Mouse (Mus musculus) neural tube, embryonic 10.5 days (tissue): ENCODE measurements around the gene Tuba1b.
"Not testable (repeated sequence)": the region's sequence is repeated elsewhere in the genome, so short reads cannot be mapped to it uniquely, and the experiment has no call there.

ENCODE experiments used
- DNase-seq: peaks from one replicate; pipeline ENCODE4 v3.0.0-alpha.2; 2017; ENCODE audit warnings: low spot score; ENCODE audit errors: extremely low spot score

Gene Tuba1b

DNA sequence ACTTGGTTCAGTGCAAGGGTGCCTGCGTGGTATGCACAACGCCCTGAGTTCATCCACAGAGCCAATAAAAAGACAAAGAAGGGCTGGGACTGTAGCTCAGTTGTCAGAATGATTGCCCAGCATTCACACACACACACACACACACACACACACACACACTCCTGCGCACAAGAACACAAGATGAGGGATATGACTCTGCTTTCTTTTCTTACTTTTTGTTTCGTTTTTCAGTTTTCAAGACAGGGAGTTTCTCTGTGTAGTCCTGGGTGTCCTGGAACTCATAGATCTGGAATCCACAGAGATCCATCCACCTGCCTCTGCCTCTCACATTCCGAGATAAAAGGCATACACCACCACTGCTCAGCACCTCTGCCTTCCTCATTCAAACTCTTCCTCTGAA, 6.8 kb downstream of the Tuba1b start:
- no peak for DNase-seq

DNA sequence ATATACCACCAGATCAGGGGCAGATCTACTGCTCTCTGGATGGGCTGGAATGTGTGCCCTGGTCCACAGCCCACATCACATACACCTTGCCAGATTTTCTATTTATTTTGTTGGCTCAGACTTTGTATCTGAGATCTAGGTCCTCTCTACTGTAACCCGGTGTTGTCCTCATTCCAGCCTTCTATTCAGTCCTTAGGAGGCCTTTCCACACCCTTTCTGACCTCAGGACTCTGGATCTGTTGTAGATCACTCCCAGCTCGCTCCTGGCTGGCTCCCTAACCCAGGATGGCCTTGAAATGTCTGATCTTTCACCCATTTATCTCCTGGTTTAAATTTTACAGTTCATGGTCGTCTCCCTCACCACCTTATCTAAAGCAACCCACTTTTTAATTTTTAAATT, 9.7 kb downstream of the Tuba1b start:
- no peak for DNase-seq

- DNase-seq: no peak
Measured at GRCm38 (mm10) chr15:98923031-98923537, 11.3 kb downstream of the Tuba1b start.

GRCm38 (mm10) chr15:98922581-98922980, 11.8 kb downstream of the Tuba1b start:
- no peak for DNase-seq

GRCm38 (mm10) chr15:98921510-98921909, 12.9 kb downstream of the Tuba1b start:
- DNase-seq: no peak

DNA sequence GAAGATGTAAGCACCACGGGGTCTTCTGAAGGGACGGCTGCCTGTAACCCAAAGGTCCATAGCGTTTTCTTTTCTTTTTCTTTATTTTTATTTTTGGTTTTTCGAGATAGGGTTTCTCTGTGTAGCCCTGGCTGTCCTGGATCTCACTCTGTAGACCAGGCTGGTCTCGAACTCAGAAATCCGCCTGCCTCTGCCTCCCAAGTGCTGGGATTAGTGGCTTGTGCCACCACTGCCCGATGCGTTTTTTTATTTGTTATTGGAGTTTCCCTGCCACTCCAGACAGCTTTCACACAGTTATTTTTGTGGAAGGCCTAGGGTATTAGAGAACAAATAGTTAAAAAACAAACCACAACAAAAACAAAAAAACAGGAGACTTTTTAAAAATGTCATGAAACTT, 15.9 kb downstream of the Tuba1b start:
- DNase-seq: not testable (repeated sequence)

- peak; percentile 98 for DNase-seq
Measured at GRCm38 (mm10) chr15:98917538-98918498, 16.5 kb downstream of the Tuba1b start, which contains the start of gene Lmbr1l. TSS of gene Lmbr1l (minus strand) at chr15:98918231.

DNA sequence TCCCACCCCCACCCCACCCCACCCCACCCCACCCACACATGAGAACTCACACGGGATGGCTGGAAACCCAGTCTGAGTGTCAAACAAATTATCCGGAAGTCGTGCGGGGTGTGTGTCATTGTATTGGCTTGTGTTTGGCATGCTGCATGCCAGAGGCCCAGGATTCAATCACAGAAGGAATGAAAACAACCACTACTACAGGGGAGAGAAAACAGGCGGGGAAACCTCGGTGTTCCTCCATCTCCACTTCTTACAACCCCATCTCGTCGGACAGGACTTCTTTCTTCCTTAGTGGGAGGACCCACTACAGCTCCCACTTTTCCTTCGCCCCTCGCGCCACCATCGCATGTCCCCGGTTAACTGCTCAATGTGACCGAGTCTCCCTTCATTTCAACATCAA, 17.3 kb downstream of the Tuba1b start:
- DNase-seq: peak; percentile 31

- no peak for DNase-seq
Measured at GRCm38 (mm10) chr15:98916016-98916415, 18.3 kb downstream of the Tuba1b start.

- DNase-seq: no peak
Measured at GRCm38 (mm10) chr15:98914903-98915302, 19.5 kb downstream of the Tuba1b start.

DNA sequence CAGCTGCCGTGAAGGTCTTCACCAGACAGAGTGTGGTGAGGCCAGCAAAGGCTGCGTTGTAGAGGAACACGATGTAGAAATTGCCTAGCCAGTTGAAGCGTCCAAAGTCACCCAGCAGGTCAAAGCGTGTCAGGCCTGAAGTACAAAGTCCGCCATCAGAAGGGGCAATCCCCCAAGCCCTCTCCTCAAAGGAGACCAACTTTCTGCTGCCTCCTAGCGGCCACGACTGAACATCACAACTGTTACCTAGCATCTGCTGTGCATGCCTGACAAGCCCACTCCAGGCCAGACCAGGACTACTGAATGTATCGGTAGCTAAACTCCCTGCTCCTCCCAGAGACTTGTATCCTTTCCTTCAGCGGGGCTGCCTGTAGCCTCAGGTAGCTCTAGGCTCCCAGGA, 29.7 kb downstream of the Tuba1b start:
- DNase-seq: peak; percentile 77

DNA sequence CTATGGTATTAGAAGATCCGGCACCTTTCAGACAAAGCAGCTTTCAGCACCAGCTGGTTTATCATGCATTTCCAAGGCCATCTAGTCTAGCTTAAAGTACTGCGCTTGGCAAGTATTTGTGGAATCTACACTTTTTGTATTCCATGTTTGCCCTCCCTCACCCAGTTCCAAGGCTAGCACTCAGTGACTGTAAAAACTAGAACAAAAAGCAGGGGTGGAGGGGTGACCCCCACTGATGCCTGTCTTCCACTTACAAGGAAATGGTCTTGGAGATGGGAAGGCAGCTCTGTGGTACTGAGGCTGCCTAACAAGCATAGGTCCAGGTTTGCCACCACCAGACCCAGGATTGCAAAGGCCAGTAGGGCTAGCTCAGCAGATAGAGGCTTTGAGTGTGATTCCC, 31.8 kb downstream of the Tuba1b start:
- no peak for DNase-seq

DNA sequence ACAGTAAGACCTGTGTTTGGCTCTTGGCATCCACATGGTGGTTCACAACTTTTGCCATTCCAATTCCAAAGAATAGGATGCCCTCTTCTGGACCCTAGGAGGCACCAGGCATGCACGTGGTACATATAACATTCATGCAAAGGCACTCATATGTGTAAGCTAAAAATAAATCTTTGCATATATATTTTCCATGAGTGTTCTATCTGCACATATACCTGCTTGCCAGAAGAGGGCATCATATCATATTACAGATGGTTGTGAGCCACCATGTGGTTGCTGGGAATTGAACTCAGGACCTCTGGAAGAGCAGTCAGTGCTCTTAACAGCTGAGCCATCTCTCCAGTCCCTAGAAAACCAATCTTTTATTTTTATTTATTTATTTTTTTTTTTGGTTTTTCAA, 32.8 kb downstream of the Tuba1b start:
- no peak for DNase-seq

- peak; percentile 57 for DNase-seq
Measured at GRCm38 (mm10) chr15:98897928-98898800, 36.2 kb downstream of the Tuba1b start, which contains the start of gene Dhh. TSS of gene Dhh (minus strand) at chr15:98898540.

- peak; percentile 32 for DNase-seq
Measured at GRCm38 (mm10) chr15:98897495-98897894, 36.9 kb downstream of the Tuba1b start.

GRCm38 (mm10) chr15:98895635-98896589, 38.5 kb downstream of the Tuba1b start:
- DNase-seq: no peak

GRCm38 (mm10) chr15:98894746-98895634, 39.4 kb downstream of the Tuba1b start:
- peak; percentile 68 for DNase-seq

- DNase-seq: peak; percentile 67
Measured at GRCm38 (mm10) chr15:98893940-98894745, 40.2 kb downstream of the Tuba1b start, which contains the start of gene Rhebl1. TSS of gene Rhebl1 (minus strand) at chr15:98894540.

DNA sequence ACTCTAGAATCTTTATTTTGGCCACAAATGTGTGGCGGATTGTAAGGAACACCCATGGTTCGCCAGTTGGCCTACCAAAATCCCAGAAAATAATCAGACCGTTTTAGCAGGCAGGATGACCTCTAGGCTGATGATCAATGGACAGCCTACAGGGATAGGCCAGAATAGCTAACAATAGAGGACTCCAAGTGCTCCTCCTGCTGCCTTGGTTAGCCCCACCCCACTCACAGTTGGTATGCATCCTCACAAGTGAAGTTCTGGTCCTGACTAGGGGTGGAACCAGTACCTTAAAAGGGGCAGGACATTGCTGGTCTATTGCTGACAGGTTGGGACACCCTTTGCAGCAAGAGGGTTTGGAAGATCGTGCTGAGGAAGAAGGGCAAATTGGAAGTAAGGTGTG, 41.3 kb downstream of the Tuba1b start:
- DNase-seq: no peak
